In the genomic region with DNA sequence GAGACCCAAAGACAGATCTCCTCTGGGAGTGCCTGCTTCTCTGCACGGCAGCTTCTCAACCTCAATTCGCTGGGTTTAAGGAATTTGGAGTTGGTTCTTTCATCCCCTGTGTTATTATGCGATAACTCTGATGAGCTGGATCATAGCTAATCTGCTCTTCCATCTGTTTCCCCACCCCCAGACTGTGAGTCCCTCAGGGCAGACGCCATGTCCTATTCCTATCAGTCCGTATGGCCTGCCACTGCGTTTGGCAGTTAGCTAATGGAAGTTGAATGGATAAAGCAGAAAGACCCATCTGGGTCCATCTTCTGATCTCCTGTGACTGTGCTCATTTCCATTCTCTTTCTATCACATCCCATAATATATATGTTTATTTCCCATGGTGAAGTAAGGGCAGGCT, we compare ENCODE assay signal across 22 mouse cellular contexts.
DNase-seq lines count a peak whose midpoint lies in the region; ATAC-seq and TF ChIP-seq lines count a peak whose summit lies in the region.
"Had no signal": no experiment of that assay in that cellular context is flagged by ENCODE, and none has a peak within 500 bp of the region (broad histone marks: within the 10 kb centered on the region; RNA-seq: fewer than 3 reads in every experiment).

No protein-coding gene starts in this region.

- H3K4me2 ChIP-seq in forebrain, embryonic 16.5 days (ENCODE audit: low read length), result no peak overlapping the region
- H3K4me2 ChIP-seq in forebrain, embryonic 11.5 days (ENCODE audit: low read depth, low read length, severe bottlenecking), result no peak overlapping the region
- no peak overlapping the region for H3K4me2 ChIP-seq in midbrain, postnatal 0 days (ENCODE audit: low read depth, low read length, poor library complexity, severe bottlenecking)
- H3K4me2 ChIP-seq in midbrain, embryonic 11.5 days, result no peak overlapping the region
- no peak overlapping the region for H3K4me2 ChIP-seq in heart, embryonic 12.5 days
- H3K4me2 ChIP-seq: embryonic facial prominence, embryonic 12.5 days; lung, embryonic 15.5 days; neural tube, embryonic 12.5 days; stomach, embryonic 15.5 days had no signal

- no peaks in the 10 kb centered on the region for H3K27me3 ChIP-seq in forebrain, embryonic 16.5 days (replicated peaks; ENCODE audit: control insufficient read depth, insufficient read depth, low read length)
- H3K27me3 ChIP-seq in forebrain, embryonic 11.5 days (ENCODE audit: control insufficient read depth, insufficient read depth, low read length), result no peaks in the 10 kb centered on the region
- no peaks in the 10 kb centered on the region for H3K27me3 ChIP-seq in midbrain, postnatal 0 days (ENCODE audit: insufficient read depth, low read length)
- H3K27me3 ChIP-seq in midbrain, embryonic 11.5 days (ENCODE audit: control insufficient read depth, insufficient read depth, low read length), result no peaks in the 10 kb centered on the region
- no peaks in the 10 kb centered on the region for H3K27me3 ChIP-seq in heart, embryonic 12.5 days (replicated peaks)
- H3K27me3 ChIP-seq: embryonic facial prominence, embryonic 12.5 days; neural tube, embryonic 12.5 days; stomach, embryonic 15.5 days had no signal

- peak; percentile 54; the same call in 1 of the 2 replicates for ATAC-seq in forebrain, embryonic 16.5 days
- no peak for ATAC-seq in forebrain, embryonic 11.5 days (replicated peaks; ENCODE audit: low FRiP score)
- ATAC-seq in midbrain, postnatal 0 days (ENCODE audit: low FRiP score), result no peak
- no peak for ATAC-seq in midbrain, embryonic 11.5 days (ENCODE audit: low FRiP score)
- no peak for ATAC-seq in heart, embryonic 12.5 days (ENCODE audit: insufficient number of reproducible peaks, low FRiP score)

- no peak overlapping the region for H3K27ac ChIP-seq in forebrain, embryonic 16.5 days (ENCODE audit: low read length)
- no peak overlapping the region for H3K27ac ChIP-seq in forebrain, embryonic 11.5 days (ENCODE audit: low read depth, low read length)
- no peak overlapping the region for H3K27ac ChIP-seq in midbrain, postnatal 0 days (ENCODE audit: low read depth, low read length)
- H3K27ac ChIP-seq in midbrain, embryonic 11.5 days (ENCODE audit: low read depth, low read length), result no peak overlapping the region
- H3K27ac ChIP-seq in heart, embryonic 12.5 days (ENCODE audit: poor library complexity, severe bottlenecking), result no peak overlapping the region
- H3K27ac ChIP-seq: embryonic facial prominence, embryonic 12.5 days; hindbrain, embryonic 10.5 days; liver, embryonic 14.5 days; lung, embryonic 15.5 days; neural tube, embryonic 12.5 days; stomach, embryonic 15.5 days had no signal

- no peaks in the 10 kb centered on the region for H3K36me3 ChIP-seq in forebrain, embryonic 16.5 days (ENCODE audit: control insufficient read depth, insufficient read depth)
- no peaks in the 10 kb centered on the region for H3K36me3 ChIP-seq in forebrain, embryonic 11.5 days (ENCODE audit: control insufficient read depth, insufficient read depth, low read length)
- H3K36me3 ChIP-seq in midbrain, postnatal 0 days (ENCODE audit: insufficient read depth, low read length), result no peaks in the 10 kb centered on the region
- no peaks in the 10 kb centered on the region for H3K36me3 ChIP-seq in midbrain, embryonic 11.5 days (ENCODE audit: control insufficient read depth, insufficient read depth, low read length)
- H3K36me3 ChIP-seq in heart, embryonic 12.5 days, result peaks cover 19% of the 10 kb centered on the region; the same call in 1 of the 2 replicates
- H3K36me3 ChIP-seq: embryonic facial prominence, embryonic 12.5 days; hindbrain, embryonic 10.5 days; lung, embryonic 15.5 days; neural tube, embryonic 12.5 days; stomach, embryonic 15.5 days had no signal

- no peaks in the 10 kb centered on the region for H3K4me1 ChIP-seq in forebrain, embryonic 16.5 days (replicated peaks; ENCODE audit: control insufficient read depth, insufficient read depth, low read length)
- no peaks in the 10 kb centered on the region for H3K4me1 ChIP-seq in forebrain, embryonic 11.5 days (replicated peaks; ENCODE audit: control insufficient read depth, insufficient read depth, low read length)
- H3K4me1 ChIP-seq in midbrain, postnatal 0 days (ENCODE audit: insufficient read depth, low read length), result no peaks in the 10 kb centered on the region
- H3K4me1 ChIP-seq in midbrain, embryonic 11.5 days (ENCODE audit: control insufficient read depth, insufficient read depth, low read length), result no peaks in the 10 kb centered on the region
- H3K4me1 ChIP-seq in heart, embryonic 12.5 days (replicated peaks), result peaks cover 8% of the 10 kb centered on the region
- H3K4me1 ChIP-seq: embryonic facial prominence, embryonic 12.5 days; hindbrain, embryonic 10.5 days; lung, embryonic 15.5 days; neural tube, embryonic 12.5 days; stomach, embryonic 15.5 days had no signal

- no peaks in the 10 kb centered on the region for H3K9me3 ChIP-seq in forebrain, embryonic 16.5 days (ENCODE audit: control insufficient read depth, low read length)
- no peaks in the 10 kb centered on the region for H3K9me3 ChIP-seq in forebrain, embryonic 11.5 days (ENCODE audit: control insufficient read depth, low read length)
- H3K9me3 ChIP-seq in midbrain, postnatal 0 days (ENCODE audit: low read length), result no peaks in the 10 kb centered on the region
- H3K9me3 ChIP-seq in midbrain, embryonic 11.5 days (ENCODE audit: control insufficient read depth, low read length), result no peaks in the 10 kb centered on the region
- H3K9me3 ChIP-seq in heart, embryonic 12.5 days (replicated peaks), result no peaks in the 10 kb centered on the region
- H3K9me3 ChIP-seq: embryonic facial prominence, embryonic 12.5 days; hindbrain, embryonic 10.5 days; lung, embryonic 15.5 days; neural tube, embryonic 12.5 days; stomach, embryonic 15.5 days had no signal

- no peak for DNase-seq in forebrain, embryonic 11.5 days (ENCODE audit: low spot score)
- DNase-seq in midbrain, postnatal 0 days (ENCODE audit: low spot score), result peak; percentile 42
- DNase-seq in midbrain, embryonic 11.5 days (ENCODE audit: low spot score, missing footprints), result no peak
- peak; percentile 34 to 47 for DNase-seq in layer of hippocampus, postnatal 10 days (ENCODE audit: low spot score in 2 of 2)
- DNase-seq in urinary bladder, postnatal 25 days (ENCODE audit: low spot score), result no peak
- DNase-seq: adrenal gland, postnatal 36 days; B cell, adult 2 months; cerebellum, adult 2 months; gastrocnemius, postnatal 14 days; kidney, adult 8-10 months; kidney, postnatal 14 days; lung, postnatal 4 days; spleen, adult 18-20 months had no signal

- no peak overlapping the region for H3K9ac ChIP-seq in forebrain, embryonic 16.5 days (replicated peaks; ENCODE audit: low read depth, low read length)
- no peak overlapping the region for H3K9ac ChIP-seq in forebrain, embryonic 11.5 days (ENCODE audit: low read length)
- H3K9ac ChIP-seq in midbrain, postnatal 0 days (replicated peaks; ENCODE audit: low read length, poor library complexity, severe bottlenecking), result no peak overlapping the region
- H3K9ac ChIP-seq in midbrain, embryonic 11.5 days (ENCODE audit: low read length), result no peak overlapping the region
- no peak overlapping the region for H3K9ac ChIP-seq in heart, embryonic 12.5 days
- H3K9ac ChIP-seq: embryonic facial prominence, embryonic 12.5 days; liver, embryonic 14.5 days; lung, embryonic 15.5 days; neural tube, embryonic 12.5 days; stomach, embryonic 15.5 days had no signal

- H3K4me3 ChIP-seq in forebrain, embryonic 16.5 days (replicated peaks; ENCODE audit: low read length), result no peak overlapping the region
- no peak overlapping the region for H3K4me3 ChIP-seq in forebrain, embryonic 11.5 days (ENCODE audit: low read depth, low read length)
- no peak overlapping the region for H3K4me3 ChIP-seq in midbrain, postnatal 0 days (ENCODE audit: low read depth, low read length)
- no peak overlapping the region for H3K4me3 ChIP-seq in midbrain, embryonic 11.5 days (ENCODE audit: low read depth, low read length)
- no peak overlapping the region for H3K4me3 ChIP-seq in heart, embryonic 12.5 days
- H3K4me3 ChIP-seq: embryonic facial prominence, embryonic 12.5 days; erythroblast, embryonic 14.5 days; hindbrain, embryonic 10.5 days; lung, embryonic 15.5 days; neural tube, embryonic 12.5 days; stomach, embryonic 15.5 days had no signal

- WGBS in forebrain, embryonic 16.5 days, result 63% methylated on average over 6 of the region's 6 CpGs
- 90% methylated on average over 6 of the region's 6 CpGs for WGBS in forebrain, embryonic 11.5 days
- 60% methylated on average over 6 of the region's 6 CpGs for WGBS in midbrain, postnatal 0 days
- WGBS in midbrain, embryonic 11.5 days, result 81% methylated on average over 6 of the region's 6 CpGs
- WGBS in heart, embryonic 12.5 days, result 77% methylated on average over 6 of the region's 6 CpGs

- TF ChIP-seq CTCF in midbrain, postnatal 0 days (IDR thresholded peaks at IDR 0.05), result no peak

Comparison
In these comparisons a context has a peak if more than half of its experiments do, and no peak if none do; other contexts are left out.
1. DNase-seq: peak in midbrain, postnatal 0 days (single experiment) and layer of hippocampus, postnatal 10 days (2 of 2); none in forebrain, embryonic 11.5 days (single experiment), midbrain, embryonic 11.5 days (single experiment) and urinary bladder, postnatal 25 days (single experiment).